Mouse (Mus musculus) thymus, postnatal 14 days (tissue): Measurements from ENCODE around the gene Cts6.
A peak's percentile ranks its signal among the peaks of the same experiment; 100 is the strongest.
"Not testable (repeated sequence)": the region's sequence is repeated elsewhere in the genome, so short reads cannot be mapped to it uniquely, and the experiment has no call there.

Source experiments
- DNase-seq: peaks from one replicate; pipeline ENCODE4 v3.0.0; 2021

Gene Cts6

GRCm38 (mm10) chr13:61203310-61203709 lies at the start of gene Cts6:
Gene Cts6, minus strand, starts transcription at chr13:61203410.
- DNase-seq, result no peak

- peak; percentile 58 for DNase-seq
Measured at GRCm38 (mm10) chr13:61241076-61241947, 38.1 kb upstream of the Cts6 start.

GRCm38 (mm10) chr13:61185151-61185933 lies 17.9 kb downstream of the Cts6 start:
- DNase-seq, result not testable (repeated sequence)

- no peak for DNase-seq
Measured at GRCm38 (mm10) chr13:61164622-61165021, 38.6 kb downstream of the Cts6 start.

GRCm38 (mm10) chr13:61164156-61164555 lies 39.1 kb downstream of the Cts6 start, which contains the start of gene Ctsr:
Gene Ctsr, minus strand, starts transcription at chr13:61164256.
- no peak for DNase-seq
